Mouse (Mus musculus) ES-Bruce4 (cell line): ENCODE data around the gene Adamts10.

Experiments
- CTCF ChIP-seq: IDR thresholded peaks from one replicate; pipeline ENCODE4 v1.8.1; 2011; ENCODE audit warnings: low read depth, low read length
- POLR2A ChIP-seq: IDR thresholded peaks from one replicate; pipeline ENCODE4 v1.8.1; 2011; ENCODE audit warnings: low read length; ENCODE audit not compliant: insufficient read depth

- TF ChIP-seq CTCF (no peak), POLR2A (no peak)
These were observed at the start of gene Adamts10 for GRCm38 (mm10) chr17:33523918-33524755.
